Mouse (Mus musculus): Measurements from ENCODE around the gene Acot7. TPM values are rescaled to one million over a fixed set of nuclear protein-coding genes. Genes with fewer than 3 reads are reported as not detected.

Gene Acot7
- polyA plus RNA-seq, 1 experiment, result 523 TPM

DNA sequence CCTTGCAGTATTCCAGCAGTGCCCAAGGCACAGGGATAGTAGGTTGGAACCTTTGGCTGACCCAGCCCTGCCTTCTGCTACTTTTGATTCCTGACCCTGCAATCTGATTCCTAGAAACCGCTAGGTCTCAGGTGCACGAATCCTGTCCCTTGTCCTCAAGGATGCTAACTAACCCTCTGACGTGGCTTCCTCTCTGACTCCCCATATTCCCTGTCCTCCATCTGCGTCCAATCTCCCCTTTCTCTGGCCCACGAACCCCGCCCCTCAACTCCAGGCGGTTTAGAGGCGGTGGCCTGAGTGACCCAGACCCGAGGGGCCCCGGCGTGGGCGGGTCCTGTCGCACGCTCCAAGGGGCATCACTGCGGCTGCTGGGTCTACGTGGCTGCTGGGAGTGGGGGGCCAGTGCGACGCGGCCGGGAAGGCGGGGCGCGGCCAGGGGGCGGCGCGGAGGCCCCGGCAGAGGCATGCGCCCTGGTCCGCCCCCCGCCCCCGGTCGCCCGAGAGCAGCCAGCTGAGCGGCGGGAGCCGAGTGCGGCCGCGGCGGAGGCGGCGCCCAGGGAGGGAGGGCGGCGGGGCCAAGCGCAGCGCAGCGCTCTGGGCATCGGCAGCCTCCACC is 95.8 kb downstream of the Acot7 start, which contains the start of gene Gpr153:
Gpr153 (plus strand) TSS at position 612 of the 616 bp plus-strand sequence.
- Histone ChIP-seq H3K27me3 (ENCODE audit: control insufficient read depth, insufficient read depth, low read length) (no peaks in the 10 kb centered on the region), H3K4me1 (ENCODE audit: control insufficient read depth, insufficient read depth, low read length) (peaks cover 36% of the 10 kb centered on the region), H3K4me3 (replicated peaks; ENCODE audit: insufficient read depth, low read depth, low read length) (peak within 1 kb of the TSS; percentile 54), H3K27ac (ENCODE audit: insufficient read depth, low read length) (0 out of 2 replicates have a peak within 1 kb of the TSS, but pooled peaks have one; percentile 3)
- TF ChIP-seq POLR2A (IDR thresholded peaks at IDR 0.05; ENCODE audit: borderline replicate concordance, insufficient read depth, low read length), result no peak
- TF ChIP-seq CTCF (IDR thresholded peaks at IDR 0.05; ENCODE audit: borderline replicate concordance, insufficient read depth, low read depth, low read length), result no peak
- 3% methylated on average over 47 of the region's 48 CpGs for WGBS
- DNase-seq, result peak in 1 of 2 experiments; percentile 50

DNA sequence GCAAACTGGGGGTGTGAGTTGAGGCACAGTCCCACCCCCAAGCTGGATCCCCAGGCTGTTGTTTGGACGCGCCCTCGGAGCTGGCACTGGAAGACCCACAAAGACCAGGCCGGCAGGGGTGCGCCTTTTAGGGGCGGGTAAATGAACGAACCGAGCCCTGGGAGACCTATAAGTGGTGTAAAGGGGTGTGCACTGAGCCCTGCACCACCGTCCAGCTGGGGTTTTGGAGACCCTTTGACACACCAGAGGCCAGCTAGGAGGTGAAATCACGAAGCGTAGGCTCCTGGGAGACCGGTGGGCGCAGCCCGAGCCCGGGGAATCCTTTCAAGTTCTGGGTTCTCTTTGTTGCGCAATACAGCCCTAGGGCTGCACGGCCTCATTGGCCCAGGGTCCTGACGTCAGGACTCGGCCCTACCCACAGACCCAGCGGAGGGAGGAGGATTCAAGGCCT is 96.8 kb downstream of the Acot7 start:
- TF ChIP-seq CTCF (IDR thresholded peaks at IDR 0.05; ENCODE audit: borderline replicate concordance, insufficient read depth, low read depth, low read length) (no peak), POLR2A (IDR thresholded peaks at IDR 0.05; ENCODE audit: borderline replicate concordance, insufficient read depth, low read length) (no peak)
- DNase-seq, result no peak
- Histone ChIP-seq H3K27me3 (ENCODE audit: control insufficient read depth, insufficient read depth, low read length) (no peaks in the 10 kb centered on the region), H3K4me3 (replicated peaks; ENCODE audit: insufficient read depth, low read depth, low read length) (peak overlapping the region; percentile 54), H3K4me1 (ENCODE audit: control insufficient read depth, insufficient read depth, low read length) (peaks cover 34% of the 10 kb centered on the region), H3K27ac (ENCODE audit: insufficient read depth, low read length) (no peak overlapping the region)
- WGBS, result 51% methylated on average over 20 of the region's 20 CpGs

DNA sequence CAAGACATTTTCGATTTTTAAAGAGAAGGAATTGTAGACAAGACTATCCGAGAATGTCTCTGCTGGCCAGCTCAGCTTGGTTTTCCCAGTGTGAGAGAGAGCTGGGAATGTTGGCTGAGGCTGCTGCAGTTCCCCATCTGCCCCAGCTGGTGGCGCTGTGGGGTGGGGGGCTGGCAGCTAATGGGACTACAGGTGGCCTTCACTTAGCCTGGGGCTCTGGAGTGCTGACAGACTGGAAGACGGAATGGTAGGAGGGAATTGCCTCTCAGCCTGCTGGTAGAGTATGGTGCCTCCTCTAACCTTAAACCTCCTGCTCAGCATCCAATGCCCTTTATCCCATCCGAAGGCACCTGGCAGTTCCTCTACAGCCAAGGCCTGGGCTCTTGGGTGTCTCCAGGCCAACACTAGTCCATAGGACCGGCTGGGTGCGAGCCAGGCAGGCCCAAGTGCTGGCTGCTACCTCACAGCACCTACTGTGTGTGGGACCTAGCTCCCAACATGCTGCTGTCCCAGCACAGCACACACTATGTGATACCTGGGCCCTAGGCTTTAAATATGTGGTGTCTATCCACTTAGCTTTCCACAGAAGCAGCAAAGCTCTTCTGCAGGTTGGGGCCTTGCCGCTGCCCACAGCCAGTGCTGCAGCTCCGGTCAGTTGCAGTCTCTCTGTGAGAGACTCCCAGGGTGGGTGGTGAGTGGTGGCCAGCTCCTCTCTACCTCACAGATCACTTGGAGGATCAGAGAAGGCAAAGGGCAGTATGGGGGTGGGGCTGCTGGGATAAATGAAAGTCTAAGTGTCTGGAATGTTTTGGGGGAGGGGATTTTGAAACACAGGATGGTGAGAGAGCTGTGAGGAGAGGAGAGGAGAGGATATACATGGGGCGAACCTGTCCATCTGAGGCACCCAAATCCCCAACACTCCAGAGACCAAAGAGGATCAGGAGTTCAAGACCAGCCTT is 98.7 kb downstream of the Acot7 start:
- H3K27me3 ChIP-seq (ENCODE audit: control insufficient read depth, insufficient read depth, low read length), result no peaks in the 10 kb centered on the region
- 47% methylated on average over 10 of the region's 10 CpGs for WGBS
- H3K4me3 ChIP-seq (replicated peaks; ENCODE audit: insufficient read depth, low read depth, low read length), result no peak overlapping the region
- TF ChIP-seq POLR2A (IDR thresholded peaks at IDR 0.05; ENCODE audit: borderline replicate concordance, insufficient read depth, low read length) (no peak), CTCF (IDR thresholded peaks at IDR 0.05; ENCODE audit: borderline replicate concordance, insufficient read depth, low read depth, low read length) (peak; percentile 82)
- peak in 1 of 2 experiments; percentile 65 for DNase-seq
- no peak overlapping the region for H3K27ac ChIP-seq (ENCODE audit: insufficient read depth, low read length)
- peaks cover 16% of the 10 kb centered on the region for H3K4me1 ChIP-seq (ENCODE audit: control insufficient read depth, insufficient read depth, low read length)

DNA sequence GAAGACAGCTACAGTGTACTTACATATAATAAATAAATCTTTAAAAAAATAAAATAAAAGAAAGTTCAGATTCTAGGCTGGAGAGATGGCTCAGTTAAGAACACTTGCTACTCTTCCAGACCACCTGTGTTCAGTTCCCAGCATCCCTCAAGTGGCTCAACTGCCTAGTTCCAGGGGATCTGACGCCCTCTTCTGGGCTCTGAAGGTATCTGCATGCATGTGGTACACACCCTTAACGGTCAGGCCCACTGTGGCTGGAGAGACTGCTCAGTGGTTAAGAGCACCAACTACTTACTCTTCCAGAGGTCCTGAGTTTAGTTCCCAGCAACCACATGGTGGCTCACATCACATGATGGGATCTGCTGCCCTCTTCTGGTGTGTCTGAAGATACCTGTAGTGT is 100.0 kb downstream of the Acot7 start:
- WGBS, result 77% methylated on average over 2 of the region's 2 CpGs
- no peak for DNase-seq
- H3K27me3 ChIP-seq (ENCODE audit: control insufficient read depth, insufficient read depth, low read length), result no peaks in the 10 kb centered on the region
- H3K4me1 ChIP-seq (ENCODE audit: control insufficient read depth, insufficient read depth, low read length), result peaks cover 16% of the 10 kb centered on the region
- TF ChIP-seq CTCF (IDR thresholded peaks at IDR 0.05; ENCODE audit: borderline replicate concordance, insufficient read depth, low read depth, low read length) (peak; percentile 0; the same call in 1 of the 2 replicates), POLR2A (IDR thresholded peaks at IDR 0.05; ENCODE audit: borderline replicate concordance, insufficient read depth, low read length) (no peak)
- H3K4me3 ChIP-seq (replicated peaks; ENCODE audit: insufficient read depth, low read depth, low read length), result no peak overlapping the region
- no peak overlapping the region for H3K27ac ChIP-seq (ENCODE audit: insufficient read depth, low read length)

DNA sequence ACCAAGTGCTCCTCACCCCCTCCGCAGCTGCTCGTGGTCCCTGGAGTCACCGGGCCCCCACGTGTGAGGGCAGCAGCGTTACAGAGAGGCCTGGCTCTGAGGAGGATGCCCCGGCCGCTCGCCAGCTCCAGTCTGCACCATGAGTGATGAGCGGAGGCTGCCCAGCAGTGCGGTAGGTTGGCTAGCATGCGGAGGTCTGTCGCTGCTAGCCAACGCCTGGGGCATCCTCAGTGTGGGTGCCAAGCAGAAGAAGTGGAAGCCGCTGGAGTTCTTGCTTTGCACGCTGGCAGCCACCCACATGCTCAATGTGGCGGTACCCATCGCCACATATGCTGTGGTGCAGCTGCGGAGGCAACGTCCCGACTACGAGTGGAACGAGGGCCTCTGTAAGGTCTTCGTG is 101.1 kb downstream of the Acot7 start:
- TF ChIP-seq CTCF (IDR thresholded peaks at IDR 0.05; ENCODE audit: borderline replicate concordance, insufficient read depth, low read depth, low read length) (no peak), POLR2A (IDR thresholded peaks at IDR 0.05; ENCODE audit: borderline replicate concordance, insufficient read depth, low read length) (no peak)

DNA sequence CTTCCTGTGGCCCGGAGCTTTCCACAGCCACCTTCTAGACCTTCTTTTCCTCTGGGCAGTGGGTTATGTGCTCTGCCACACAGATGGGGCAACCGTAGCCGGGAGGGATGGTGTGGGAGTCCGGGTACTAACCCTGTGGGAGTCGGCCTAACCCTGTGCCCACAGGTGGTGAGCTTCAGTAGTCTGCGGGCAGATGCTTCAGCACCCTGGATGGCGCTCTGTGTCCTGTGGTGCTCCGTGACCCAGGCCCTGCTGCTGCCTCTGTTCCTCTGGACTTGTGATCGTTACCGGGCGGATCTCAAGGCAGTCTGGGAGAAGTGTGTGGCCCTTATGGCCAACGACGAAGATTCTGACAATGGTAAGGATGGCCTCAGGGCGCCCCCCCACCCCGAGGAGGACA is 103.7 kb downstream of the Acot7 start:
- Histone ChIP-seq H3K4me3 (replicated peaks; ENCODE audit: insufficient read depth, low read depth, low read length) (no peak overlapping the region), H3K4me1 (ENCODE audit: control insufficient read depth, insufficient read depth, low read length) (peaks cover 20% of the 10 kb centered on the region), H3K27ac (ENCODE audit: insufficient read depth, low read length) (no peak overlapping the region), H3K27me3 (ENCODE audit: control insufficient read depth, insufficient read depth, low read length) (no peaks in the 10 kb centered on the region)
- no peak for DNase-seq
- TF ChIP-seq POLR2A (IDR thresholded peaks at IDR 0.05; ENCODE audit: borderline replicate concordance, insufficient read depth, low read length) (no peak), CTCF (IDR thresholded peaks at IDR 0.05; ENCODE audit: borderline replicate concordance, insufficient read depth, low read depth, low read length) (no peak)
- WGBS, result 83% methylated on average over 15 of the region's 15 CpGs

More for the DNA sequence above, 101.1 kb downstream of the Acot7 start:
- 20% methylated on average over 23 of the region's 23 CpGs for WGBS
- no peak overlapping the region for H3K4me3 ChIP-seq (replicated peaks; ENCODE audit: insufficient read depth, low read depth, low read length)
- H3K27me3 ChIP-seq (ENCODE audit: control insufficient read depth, insufficient read depth, low read length), result no peaks in the 10 kb centered on the region
- H3K4me1 ChIP-seq (ENCODE audit: control insufficient read depth, insufficient read depth, low read length), result peaks cover 15% of the 10 kb centered on the region
- no peak overlapping the region for H3K27ac ChIP-seq (ENCODE audit: insufficient read depth, low read length)
- no peak for DNase-seq

DNA sequence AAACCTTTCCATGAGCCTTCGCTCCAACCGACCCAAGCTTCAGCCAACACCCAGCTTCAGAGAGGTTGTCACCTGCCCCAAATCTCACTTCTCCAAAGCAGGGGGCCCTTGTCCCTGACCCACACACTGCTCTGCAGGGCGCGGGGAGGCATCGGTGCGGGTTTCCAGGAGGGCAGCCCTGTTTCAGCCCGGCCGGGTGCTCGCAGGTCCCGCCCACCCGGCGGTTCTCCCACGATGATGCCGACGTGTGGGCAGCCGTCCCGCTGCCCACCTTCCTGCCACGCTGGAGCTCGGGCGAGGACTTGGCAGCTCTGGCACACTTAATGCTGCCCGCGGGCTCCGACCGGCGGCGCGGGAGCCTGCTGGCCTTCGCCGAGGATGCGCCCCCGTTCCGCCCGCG is 104.8 kb downstream of the Acot7 start:
- Histone ChIP-seq H3K27ac (ENCODE audit: insufficient read depth, low read length) (no peak overlapping the region), H3K4me3 (replicated peaks; ENCODE audit: insufficient read depth, low read depth, low read length) (no peak overlapping the region), H3K27me3 (ENCODE audit: control insufficient read depth, insufficient read depth, low read length) (no peaks in the 10 kb centered on the region), H3K4me1 (ENCODE audit: control insufficient read depth, insufficient read depth, low read length) (peaks cover 28% of the 10 kb centered on the region)
- WGBS, result 14% methylated on average over 34 of the region's 34 CpGs
- TF ChIP-seq CTCF (IDR thresholded peaks at IDR 0.05; ENCODE audit: borderline replicate concordance, insufficient read depth, low read depth, low read length) (no peak), POLR2A (IDR thresholded peaks at IDR 0.05; ENCODE audit: borderline replicate concordance, insufficient read depth, low read length) (no peak)
- DNase-seq, result no peak
